Mouse (Mus musculus) liver, embryonic 14.5 days (tissue): ENCODE results near the gene Mcl1.

Experiments used
- CTCF ChIP-seq: IDR thresholded peaks from 2 replicates; pipeline ENCODE4 v1.5.1; 2016; ENCODE audit warnings: antibody characterized with exemption, low read depth, control low read depth
- EP300 ChIP-seq: IDR thresholded peaks from 2 replicates; pipeline ENCODE4 v1.6.1; 2016; ENCODE audit warnings: antibody characterized with exemption, low read depth

DNA sequence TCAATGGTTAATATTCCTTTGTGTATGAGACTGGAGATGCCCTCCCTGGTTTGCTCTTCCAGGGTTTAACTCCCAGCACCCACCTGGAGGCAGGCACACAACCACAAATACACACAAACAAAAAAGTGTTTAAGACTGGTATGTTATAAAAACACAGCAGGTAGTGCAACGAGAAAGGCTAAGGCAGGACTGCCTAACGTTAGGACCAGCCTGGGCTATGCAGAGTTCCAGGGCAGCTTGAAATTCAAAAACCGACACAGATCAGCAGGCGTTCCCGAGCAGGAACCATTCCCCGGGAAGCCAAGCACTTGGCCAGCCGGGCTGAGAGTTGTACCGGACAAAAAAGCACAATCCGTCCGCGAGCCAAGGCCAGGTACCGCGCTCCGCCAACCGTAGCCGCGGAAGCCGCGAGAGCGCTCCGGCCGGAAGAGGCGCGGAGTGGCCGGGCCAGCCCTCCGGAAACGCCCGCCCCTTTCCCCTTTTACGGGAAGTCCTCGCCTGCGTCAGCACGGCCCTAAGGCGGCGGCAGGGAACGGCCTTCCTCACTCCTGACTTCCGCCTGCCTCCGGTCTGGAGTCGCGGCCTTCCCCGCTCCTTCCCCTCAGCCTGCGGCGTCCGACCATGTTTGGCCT, at the start of gene Mcl1:
- TF ChIP-seq EP300 (peak; percentile 51; the same call in 1 of the 2 replicates), CTCF (peak; percentile 34; the same call in 1 of the 2 replicates)
